Mouse (Mus musculus): ENCODE measurements around the gene Rnf144a. TPM values are rescaled to one million over a fixed set of nuclear protein-coding genes. Genes with fewer than 3 reads are reported as not detected.
A peak's percentile ranks its signal among the peaks of the same experiment; 100 is the strongest.

Rnf144a gene
- 0.63 and 0.74 TPM in 2 replicates for polyA plus RNA-seq (2012; rRNA removed)
- polyA plus RNA-seq (2014; fragmentation: Nextera tagmentation; extraction: Ambion mirVana) = 0.60 and 0.66 TPM in 2 replicates

GRCm38 (mm10) chr12:26415104-26415771 is at the start of gene Rnf144a:
Gene Rnf144a (minus strand): TSS chr12:26415254.
- Histone ChIP-seq H3K27ac (no peak within 1 kb of the TSS), H3K9ac (replicated peaks) (peak within 1 kb of the TSS; percentile 41), H3K4me3 (ENCODE audit: insufficient read depth in 1 of 2, low read depth in 2 of 2, low read length in 2 of 2) (peak within 1 kb of the TSS; percentile 55 to 63), H3K4me1 (replicated peaks; ENCODE audit: control insufficient read depth in 2 of 2, insufficient read depth in 2 of 2, low read length in 1 of 2) (no peaks in the 10 kb centered on the region), H3K9me3 (ENCODE audit: control insufficient read depth, low read length) (no peaks in the 10 kb centered on the region), H3K4me2 (ENCODE audit: low read depth) (peak within 1 kb of the TSS; percentile 57), H3K36me3 (replicated peaks; ENCODE audit: control insufficient read depth, insufficient read depth, low read depth) (no peaks in the 10 kb centered on the region), H3K27me3 (ENCODE audit: control insufficient read depth, insufficient read depth, low read length) (peaks cover 15% of the 10 kb centered on the region)
- TF ChIP-seq EP300 (IDR thresholded peaks at IDR 0.05; ENCODE audit: low read depth) = no peak
- TF ChIP-seq CTCF (IDR thresholded peaks at IDR 0.05; ENCODE audit: low read depth) = peak; percentile 82
- DNase-seq (ENCODE audit: low read depth in 3 of 3, low spot score in 3 of 3) = peak; percentile 35 to 47 (median 47)
- 1% methylated on average over 45 of the region's 45 CpGs for WGBS (ENCODE audit: insufficient replicate concordance)
- peak; percentile 74; the same call in 1 of the 2 replicates for ATAC-seq (ENCODE audit: insufficient read depth)

GRCm38 (mm10) chr12:26460091-26460490 is 45.0 kb upstream of the Rnf144a start:
- no peaks in the 10 kb centered on the region for H3K36me3 ChIP-seq (replicated peaks; ENCODE audit: control insufficient read depth, insufficient read depth, low read depth)
- ATAC-seq (ENCODE audit: insufficient read depth) = no peak
- no peak for DNase-seq (ENCODE audit: low read depth in 3 of 3, low spot score in 3 of 3)
- H3K9ac ChIP-seq (replicated peaks) = no peak overlapping the region
- WGBS (ENCODE audit: insufficient replicate concordance) = 12% methylated on average over 2 of the region's 2 CpGs
- H3K9me3 ChIP-seq (ENCODE audit: control insufficient read depth, low read length) = no peaks in the 10 kb centered on the region
- no peak for TF ChIP-seq CTCF (IDR thresholded peaks at IDR 0.05; ENCODE audit: low read depth)
- TF ChIP-seq EP300 (IDR thresholded peaks at IDR 0.05; ENCODE audit: low read depth) = no peak
- no peak overlapping the region for H3K27ac ChIP-seq
- no peak overlapping the region for H3K4me2 ChIP-seq (ENCODE audit: low read depth)
- no peak overlapping the region for H3K4me3 ChIP-seq (ENCODE audit: insufficient read depth in 1 of 2, low read depth in 2 of 2, low read length in 2 of 2)
- no peaks in the 10 kb centered on the region for H3K4me1 ChIP-seq (replicated peaks; ENCODE audit: control insufficient read depth in 2 of 2, insufficient read depth in 2 of 2, low read length in 1 of 2)
- H3K27me3 ChIP-seq (ENCODE audit: control insufficient read depth, insufficient read depth, low read length) = no peaks in the 10 kb centered on the region

GRCm38 (mm10) chr12:26456028-26456698 is 41.1 kb upstream of the Rnf144a start, which contains the start of gene Rsad2:
Gene Rsad2 (minus strand): TSS chr12:26456452.
- H3K9ac ChIP-seq (replicated peaks) = no peak within 1 kb of the TSS

GRCm38 (mm10) chr12:26454682-26455081 is 39.6 kb upstream of the Rnf144a start:
- Histone ChIP-seq H3K27ac (no peak overlapping the region), H3K9ac (replicated peaks) (no peak overlapping the region), H3K4me2 (ENCODE audit: low read depth) (no peak overlapping the region), H3K27me3 (ENCODE audit: control insufficient read depth, insufficient read depth, low read length) (no peaks in the 10 kb centered on the region), H3K4me1 (replicated peaks; ENCODE audit: control insufficient read depth in 2 of 2, insufficient read depth in 2 of 2, low read length in 1 of 2) (peaks cover 4 to 8% of the 10 kb centered on the region in 2 experiments; a peak in 3 of 4 replicates), H3K9me3 (ENCODE audit: control insufficient read depth, low read length) (no peaks in the 10 kb centered on the region), H3K4me3 (ENCODE audit: insufficient read depth in 1 of 2, low read depth in 2 of 2, low read length in 2 of 2) (no peak overlapping the region), H3K36me3 (replicated peaks; ENCODE audit: control insufficient read depth, insufficient read depth, low read depth) (no peaks in the 10 kb centered on the region)
- WGBS (ENCODE audit: insufficient replicate concordance) = 27% methylated on average over 5 of the region's 5 CpGs
- DNase-seq (ENCODE audit: low read depth in 3 of 3, low spot score in 3 of 3) (no peak), ATAC-seq (ENCODE audit: insufficient read depth) (no peak)
- TF ChIP-seq EP300 (IDR thresholded peaks at IDR 0.05; ENCODE audit: low read depth) (no peak), CTCF (IDR thresholded peaks at IDR 0.05; ENCODE audit: low read depth) (no peak)

More at GRCm38 (mm10) chr12:26456028-26456698, 41.1 kb upstream of the Rnf144a start, which contains the start of gene Rsad2:
- Histone ChIP-seq H3K4me2 (ENCODE audit: low read depth) (peak within 1 kb of the TSS; percentile 34), H3K36me3 (replicated peaks; ENCODE audit: control insufficient read depth, insufficient read depth, low read depth) (no peaks in the 10 kb centered on the region), H3K4me3 (ENCODE audit: insufficient read depth in 1 of 2, low read depth in 2 of 2, low read length in 2 of 2) (no peak within 1 kb of the TSS), H3K27me3 (ENCODE audit: control insufficient read depth, insufficient read depth, low read length) (no peaks in the 10 kb centered on the region), H3K9me3 (ENCODE audit: control insufficient read depth, low read length) (no peaks in the 10 kb centered on the region), H3K4me1 (replicated peaks; ENCODE audit: control insufficient read depth in 2 of 2, insufficient read depth in 2 of 2, low read length in 1 of 2) (peaks cover 2 to 8% of the 10 kb centered on the region in 2 experiments; a peak in 3 of 4 replicates), H3K27ac (no peak within 1 kb of the TSS)
- TF ChIP-seq CTCF (IDR thresholded peaks at IDR 0.05; ENCODE audit: low read depth) (no peak), EP300 (IDR thresholded peaks at IDR 0.05; ENCODE audit: low read depth) (no peak)
- ATAC-seq (ENCODE audit: insufficient read depth) = peak; percentile 78
- peak; percentile 28 to 56 (median 47) for DNase-seq (ENCODE audit: low read depth in 3 of 3, low spot score in 3 of 3)
- WGBS (ENCODE audit: insufficient replicate concordance) = 49% methylated on average over 13 of the region's 13 CpGs

GRCm38 (mm10) chr12:26452951-26453350 is 37.9 kb upstream of the Rnf144a start:
- DNase-seq (ENCODE audit: low read depth in 3 of 3, low spot score in 3 of 3) (no peak), ATAC-seq (ENCODE audit: insufficient read depth) (no peak)
- no peak overlapping the region for H3K4me3 ChIP-seq (ENCODE audit: insufficient read depth in 1 of 2, low read depth in 2 of 2, low read length in 2 of 2)
- no peak overlapping the region for H3K4me2 ChIP-seq (ENCODE audit: low read depth)
- H3K9me3 ChIP-seq (ENCODE audit: control insufficient read depth, low read length) = no peaks in the 10 kb centered on the region
- no peak overlapping the region for H3K27ac ChIP-seq
- no peaks in the 10 kb centered on the region for H3K27me3 ChIP-seq (ENCODE audit: control insufficient read depth, insufficient read depth, low read length)
- WGBS (ENCODE audit: insufficient replicate concordance) = 12% methylated on average over 4 of the region's 4 CpGs
- peaks cover 4 to 8% of the 10 kb centered on the region in 2 experiments; a peak in 3 of 4 replicates for H3K4me1 ChIP-seq (replicated peaks; ENCODE audit: control insufficient read depth in 2 of 2, insufficient read depth in 2 of 2, low read length in 1 of 2)
- TF ChIP-seq EP300 (IDR thresholded peaks at IDR 0.05; ENCODE audit: low read depth) (no peak), CTCF (IDR thresholded peaks at IDR 0.05; ENCODE audit: low read depth) (no peak)
- no peaks in the 10 kb centered on the region for H3K36me3 ChIP-seq (replicated peaks; ENCODE audit: control insufficient read depth, insufficient read depth, low read depth)
- no peak overlapping the region for H3K9ac ChIP-seq (replicated peaks)
